Mouse (Mus musculus) layer of hippocampus, postnatal 10 days (tissue): ENCODE data around the gene Gm10800. TPM values are rescaled to one million over a fixed set of nuclear protein-coding genes. Genes with fewer than 3 reads are reported as not detected.
"Not testable (repeated sequence)": the region's sequence is repeated elsewhere in the genome, so short reads cannot be mapped to it uniquely, and the experiment has no call there.

Experiments used
- DNase-seq, 2 experiments: peaks; one replicate each; pipeline ENCODE4 v3.0.0; 2021; ENCODE audit warnings: low spot score in 2 of 2
- long read RNA-seq: library from polyadenylated mRNA; stranded (forward); transcript quantifications from one replicate; pipeline ENCODE4 v2.0.0, GENCODE M21; 2023
- total RNA-seq, 2 experiments: library from RNA; stranded (reverse); gene quantifications; 2 replicates each; pipeline ENCODE4 v1.2.3; 2021

Gene Gm10800
- total RNA-seq: 1 to 10 TPM in 1 of 2 experiments, under 1 TPM in 1; 0.85 to 1.2 TPM
- long read RNA-seq: 0 reads

DNA sequence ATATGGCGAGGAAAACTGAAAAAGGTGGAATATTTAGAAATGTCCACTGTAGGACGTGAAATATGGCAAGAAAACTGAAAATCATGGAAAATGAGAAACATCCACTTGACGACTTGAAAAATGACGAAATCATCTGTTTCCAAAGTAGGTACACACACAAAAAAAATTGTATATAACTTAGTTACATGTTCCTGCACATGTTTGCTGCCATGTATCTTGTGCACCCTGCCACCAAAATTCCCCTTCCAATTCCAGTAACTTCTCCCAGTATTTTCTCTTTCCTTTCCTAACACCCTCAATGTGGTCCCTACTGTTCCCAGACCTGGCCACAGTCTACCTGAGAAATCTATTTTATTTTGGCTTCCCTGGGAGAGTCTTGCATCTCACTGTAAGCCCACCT lies at the start of gene Gm10800:
Gene Gm10800, minus strand, starts transcription at position 101 of the 400 bp plus-strand sequence.
- DNase-seq: not testable (repeated sequence)

DNA sequence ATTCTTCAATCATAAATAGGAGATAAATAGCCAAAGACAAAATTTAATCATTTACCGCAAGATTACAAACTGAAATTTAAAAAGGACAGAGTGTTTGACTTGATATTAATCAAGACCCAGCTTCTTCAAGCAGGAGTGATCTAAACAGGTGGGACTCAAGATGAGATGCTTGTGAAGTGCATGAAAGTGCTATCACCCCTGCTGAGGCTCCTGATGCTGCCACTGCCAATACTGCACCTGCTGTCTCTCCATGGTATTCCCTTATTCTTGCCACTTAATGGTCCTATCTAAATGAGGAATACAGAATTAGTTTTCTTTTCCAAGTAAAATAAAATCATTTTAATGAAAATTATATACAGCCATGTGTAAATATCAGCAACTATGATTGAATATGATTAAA lies 30.4 kb upstream of the Gm10800 start:
- no peak for DNase-seq

DNA sequence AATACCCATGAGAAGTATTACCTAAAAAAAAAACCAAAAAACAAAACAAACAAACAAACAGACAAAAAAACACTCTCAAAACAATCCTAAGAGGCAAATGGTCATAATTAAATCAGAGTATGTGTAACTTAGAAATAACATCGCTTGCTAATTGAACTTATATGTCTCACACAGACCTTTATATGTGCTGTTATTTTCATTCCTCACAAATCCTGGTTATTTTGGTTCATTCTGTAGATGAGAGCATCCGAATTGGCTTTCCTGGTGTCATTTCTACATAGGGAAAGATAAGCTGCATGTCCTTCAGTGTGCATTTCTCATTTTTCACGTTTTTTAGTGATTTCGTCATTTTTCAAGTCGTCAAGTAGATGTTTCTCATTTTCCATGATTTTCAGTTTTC lies 5.2 kb downstream of the Gm10800 start, which contains the start of gene Gm10801:
Gene Gm10801, plus strand, starts transcription at position 301 of the 400 bp plus-strand sequence.
- not testable (repeated sequence) for DNase-seq

Other genes with a start within 250 kb of the Gm10800 start
- gene Gm10801, start 5.1 kb downstream of the Gm10800 start, total RNA-seq: under 1 TPM in 1 of 2 experiments, not detected in 1; 0.76 TPM